Mouse (Mus musculus) liver, adult 2 months (tissue): ENCODE measurements around the gene Ccnd1.

Experiments
- CTCF ChIP-seq: fragments of 200-500 bp; IDR thresholded peaks from 2 replicates; pipeline ENCODE4 v1.5.1; 2011; ENCODE audit warnings: low read depth, low read length, control low read depth
- POLR2A ChIP-seq: fragments of 200-500 bp; IDR thresholded peaks from 2 replicates; pipeline ENCODE4 v1.6.1; 2011; ENCODE audit warnings: low read length, control low read depth; ENCODE audit not compliant: insufficient read depth; ENCODE audit errors: extremely low read depth

- no peak for TF ChIP-seq CTCF
- TF ChIP-seq POLR2A = no peak
These were observed 5.9 kb downstream of the Ccnd1 start for GRCm38 (mm10) chr7:144933796-144934195.
